Mouse (Mus musculus) kidney, embryonic 15.5 days (tissue): ENCODE measurements around the gene Foxa2. TPM values are rescaled to one million over a fixed set of nuclear protein-coding genes. Genes with fewer than 3 reads are reported as not detected.

Experiments used
- ATAC-seq: fragments of 200-750 bp; cut with Nextera tagmentation; replicated peaks from 2 replicates; pipeline ENCODE4 v1.8.0; 2017; ENCODE audit warnings: moderate TSS enrichment; ENCODE audit not compliant: low FRiP score
- H3K27ac ChIP-seq: fragments of 300-500 bp; sonication (generic); 2 replicates; pipeline ENCODE4 v1.5.1; 2015; ENCODE audit warnings: mild to moderate bottlenecking, inconsistent platforms
- H3K27me3 ChIP-seq: fragments of 300-500 bp; sonication (generic); 2 replicates; pipeline ENCODE4 v1.6.1; 2015; ENCODE audit warnings: inconsistent platforms
- H3K36me3 ChIP-seq: fragments of 300-500 bp; sonication (generic); 2 replicates; pipeline ENCODE4 v1.6.1; 2015; ENCODE audit warnings: inconsistent platforms
- H3K4me1 ChIP-seq: fragments of 300-500 bp; sonication (generic); 2 replicates; pipeline ENCODE4 v1.6.1; 2015; ENCODE audit warnings: inconsistent platforms
- H3K4me2 ChIP-seq: fragments of 300-500 bp; sonication (generic); 2 replicates; pipeline ENCODE4 v1.6.1; 2015; ENCODE audit warnings: moderate library complexity, mild to moderate bottlenecking, inconsistent platforms
- H3K4me3 ChIP-seq: fragments of 300-500 bp; sonication (generic); replicated peaks from 2 replicates; pipeline ENCODE4 v1.5.1; 2015; ENCODE audit warnings: mild to moderate bottlenecking, inconsistent platforms
- H3K9ac ChIP-seq: fragments of 300-500 bp; sonication (generic); 2 replicates; pipeline ENCODE4 v1.6.1; 2015; ENCODE audit warnings: mild to moderate bottlenecking, inconsistent platforms
- H3K9me3 ChIP-seq: fragments of 300-500 bp; sonication (generic); replicated peaks from 2 replicates; pipeline ENCODE4 v1.6.1; 2016; ENCODE audit warnings: inconsistent platforms
- WGBS: fragments of 180-500 bp; shearing (Covaris S2); methylation state at CpG from one replicate; pipeline ENCODE4 v1.1.7; 2015; ENCODE audit warnings: mixed read lengths; 5-methylcytosine and 5-hydroxymethylcytosine counted together
- polyA plus RNA-seq: library from polyadenylated mRNA; unstranded; fragments of >200 nt; fragmentation: Nextera tagmentation; extraction: Ambion mirVana; gene quantifications from 2 replicates; pipeline ENCODE4 v1.2.1, GENCODE M21; 2015

The Foxa2 gene
- polyA plus RNA-seq, 1 experiment from 2014 or later = 0.17 TPM

- peak; percentile 59 for ATAC-seq
- Histone ChIP-seq H3K4me2 (peak overlapping the region; percentile 72), H3K36me3 (no peaks in the 10 kb centered on the region), H3K9me3 (no peaks in the 10 kb centered on the region), H3K27ac (no peak overlapping the region), H3K4me1 (peaks cover 41% of the 10 kb centered on the region), H3K9ac (no peak overlapping the region), H3K4me3 (peak overlapping the region; percentile 43), H3K27me3 (peaks cover 100% of the 10 kb centered on the region)
- under 1% methylated on average over 25 of the region's 25 CpGs for WGBS
Observed at GRCm38 (mm10) chr2:148045543-148045936, 1.2 kb downstream of the Foxa2 start.

GRCm38 (mm10) chr2:148044877-148045539 is 1.8 kb downstream of the Foxa2 start:
- no peaks in the 10 kb centered on the region for H3K9me3 ChIP-seq
- peaks cover 41% of the 10 kb centered on the region for H3K4me1 ChIP-seq
- H3K27me3 ChIP-seq = peaks cover 100% of the 10 kb centered on the region
- peak overlapping the region; percentile 72 for H3K4me2 ChIP-seq
- H3K27ac ChIP-seq = no peak overlapping the region
- peak overlapping the region; percentile 43 for H3K4me3 ChIP-seq
- under 1% methylated on average over 26 of the region's 26 CpGs for WGBS
- no peak; the same call in 1 of the 2 replicates for ATAC-seq
- H3K36me3 ChIP-seq = no peaks in the 10 kb centered on the region
- H3K9ac ChIP-seq = no peak overlapping the region

- 1% methylated on average over 68 of the region's 71 CpGs for WGBS
- no peak overlapping the region for H3K9ac ChIP-seq
- peaks cover 49% of the 10 kb centered on the region for H3K4me1 ChIP-seq
- peak overlapping the region; percentile 43 for H3K4me3 ChIP-seq
- H3K4me2 ChIP-seq = peak overlapping the region; percentile 72
- no peaks in the 10 kb centered on the region for H3K9me3 ChIP-seq
- H3K27me3 ChIP-seq = peaks cover 100% of the 10 kb centered on the region
- H3K27ac ChIP-seq = no peak overlapping the region
- no peaks in the 10 kb centered on the region for H3K36me3 ChIP-seq
- no peak for ATAC-seq
Observed at GRCm38 (mm10) chr2:148043976-148044876, 2.5 kb downstream of the Foxa2 start.

GRCm38 (mm10) chr2:148043271-148043975 is 3.3 kb downstream of the Foxa2 start:
- Histone ChIP-seq H3K9ac (no peak overlapping the region), H3K4me3 (no peak overlapping the region), H3K36me3 (no peaks in the 10 kb centered on the region), H3K9me3 (no peaks in the 10 kb centered on the region), H3K27ac (no peak overlapping the region), H3K4me2 (no peak overlapping the region), H3K27me3 (peaks cover 100% of the 10 kb centered on the region), H3K4me1 (peaks cover 46% of the 10 kb centered on the region)
- no peak for ATAC-seq
- WGBS = 7% methylated on average over 17 of the region's 17 CpGs

- Histone ChIP-seq H3K4me2 (no peak overlapping the region), H3K9ac (no peak overlapping the region), H3K4me3 (no peak overlapping the region), H3K36me3 (no peaks in the 10 kb centered on the region), H3K9me3 (no peaks in the 10 kb centered on the region), H3K4me1 (peaks cover 45% of the 10 kb centered on the region), H3K27ac (no peak overlapping the region), H3K27me3 (peaks cover 100% of the 10 kb centered on the region)
- ATAC-seq = no peak
- WGBS = 4% methylated on average over 3 of the region's 3 CpGs
Observed at GRCm38 (mm10) chr2:148042126-148042640, 4.6 kb downstream of the Foxa2 start.

- Histone ChIP-seq H3K4me3 (no peak overlapping the region), H3K27ac (no peak overlapping the region)
Observed at GRCm38 (mm10) chr2:148041381-148041780, 5.4 kb downstream of the Foxa2 start.

GRCm38 (mm10) chr2:148040236-148041121 is 6.3 kb downstream of the Foxa2 start:
- H3K27me3 ChIP-seq = peaks cover 100% of the 10 kb centered on the region
- H3K27ac ChIP-seq = no peak overlapping the region
- 0 out of 2 replicates have a peak overlapping the region, but pooled peaks have one; percentile 10 for H3K4me2 ChIP-seq
- no peak overlapping the region for H3K9ac ChIP-seq
- H3K36me3 ChIP-seq = no peaks in the 10 kb centered on the region
- peaks cover 33% of the 10 kb centered on the region for H3K4me1 ChIP-seq
- WGBS = under 1% methylated on average over 37 of the region's 37 CpGs
- H3K4me3 ChIP-seq = no peak overlapping the region
- no peak for ATAC-seq
- no peaks in the 10 kb centered on the region for H3K9me3 ChIP-seq

More at GRCm38 (mm10) chr2:148041381-148041780, 5.4 kb downstream of the Foxa2 start:
- H3K4me1 ChIP-seq = peaks cover 42% of the 10 kb centered on the region
- peaks cover 100% of the 10 kb centered on the region for H3K27me3 ChIP-seq
- no peak overlapping the region for H3K4me2 ChIP-seq
- no peak overlapping the region for H3K9ac ChIP-seq
- 10% methylated on average over 5 of the region's 5 CpGs for WGBS
- H3K36me3 ChIP-seq = no peaks in the 10 kb centered on the region
- no peaks in the 10 kb centered on the region for H3K9me3 ChIP-seq
- no peak for ATAC-seq

- Histone ChIP-seq H3K27me3 (peaks cover 100% of the 10 kb centered on the region), H3K36me3 (no peaks in the 10 kb centered on the region), H3K9me3 (no peaks in the 10 kb centered on the region), H3K4me1 (peaks cover 24% of the 10 kb centered on the region), H3K4me2 (0 out of 2 replicates have a peak overlapping the region, but pooled peaks have one; percentile 10), H3K27ac (no peak overlapping the region), H3K9ac (no peak overlapping the region), H3K4me3 (no peak overlapping the region)
- under 1% methylated on average over 53 of the region's 53 CpGs for WGBS
- ATAC-seq = no peak
Observed at GRCm38 (mm10) chr2:148039351-148040235, 7.2 kb downstream of the Foxa2 start.

- H3K27me3 ChIP-seq = peaks cover 100% of the 10 kb centered on the region
- no peaks in the 10 kb centered on the region for H3K9me3 ChIP-seq
- no peak overlapping the region for H3K27ac ChIP-seq
- H3K36me3 ChIP-seq = no peaks in the 10 kb centered on the region
- no peak overlapping the region for H3K9ac ChIP-seq
- WGBS = under 1% methylated on average over 42 of the region's 42 CpGs
- H3K4me2 ChIP-seq = no peak overlapping the region
- H3K4me3 ChIP-seq = no peak overlapping the region
- ATAC-seq = no peak
- H3K4me1 ChIP-seq = peaks cover 14% of the 10 kb centered on the region
Observed at GRCm38 (mm10) chr2:148038366-148039310, 8.1 kb downstream of the Foxa2 start.
